Mouse (Mus musculus) ES-E14 (cell line): ENCODE data around the gene Calm2. TPM values are rescaled to one million over a fixed set of nuclear protein-coding genes. Genes with fewer than 3 reads are reported as not detected.

Source experiments
- DNase-seq: peaks from one replicate; pipeline ENCODE4 v3.0.0-alpha.2; 2013; ENCODE audit warnings: low read depth, low spot score
- H3K27ac ChIP-seq: 2 replicates; pipeline ENCODE4 v1.5.1; 2012; ENCODE audit warnings: low read depth, mild to moderate bottlenecking, low read length, moderate library complexity, mixed read lengths; ENCODE audit not compliant: poor library complexity, insufficient read depth, severe bottlenecking
- H3K36me3 ChIP-seq: 2 replicates; pipeline ENCODE4 v1.6.1; 2012; ENCODE audit warnings: mild to moderate bottlenecking, low read length, moderate library complexity, mixed read lengths; ENCODE audit not compliant: control insufficient read depth, poor library complexity, insufficient read depth, severe bottlenecking
- H3K4me1 ChIP-seq, 2 experiments: fragments of 150-350 bp in 1 of 2; sonication (generic) in 1 of 2; 2 replicates each; pipeline ENCODE4 v1.6.1; 2012; ENCODE audit warnings: low read length in 2 of 2, mild to moderate bottlenecking in 1 of 2, mixed read lengths in 1 of 2; ENCODE audit not compliant: control insufficient read depth in 2 of 2, insufficient read depth in 2 of 2, poor library complexity in 1 of 2
- H3K4me3 ChIP-seq, 2 experiments: fragments of 150-350 bp in 1 of 2; sonication (generic) in 1 of 2; 2 replicates each; pipeline ENCODE4 v1.5.1; 2012; ENCODE audit warnings: low read length in 2 of 2, low read depth in 1 of 2, mild to moderate bottlenecking in 1 of 2, mixed read lengths in 1 of 2; ENCODE audit not compliant: insufficient read depth in 1 of 2, poor library complexity in 1 of 2, severe bottlenecking in 1 of 2
- H3K9ac ChIP-seq: 2 replicates; pipeline ENCODE4 v1.6.1; 2012; ENCODE audit warnings: low read depth, mild to moderate bottlenecking, low read length, mixed read lengths; ENCODE audit not compliant: poor library complexity, insufficient read depth, severe bottlenecking
- H3K9me3 ChIP-seq: fragments of 150-350 bp; sonication (generic); 2 replicates; pipeline ENCODE4 v1.6.1; 2012; ENCODE audit warnings: low read depth, mild to moderate bottlenecking, low read length; ENCODE audit not compliant: control insufficient read depth, insufficient read depth
- CHD2 ChIP-seq: IDR thresholded peaks from 2 replicates; pipeline ENCODE4 v1.6.1; 2014; ENCODE audit warnings: mild to moderate bottlenecking, low read depth, low read length, inconsistent platforms
- HCFC1 ChIP-seq: IDR thresholded peaks from 2 replicates; pipeline ENCODE4 v1.6.1; 2012; ENCODE audit warnings: low read length, inconsistent platforms, borderline replicate concordance; ENCODE audit not compliant: insufficient read depth
- MAFK ChIP-seq: IDR thresholded peaks from 2 replicates; pipeline ENCODE4 v1.6.1; 2014; ENCODE audit warnings: mild to moderate bottlenecking, low read depth, low read length, inconsistent platforms; ENCODE audit not compliant: insufficient read depth
- ZC3H11A ChIP-seq: IDR thresholded peaks from 2 replicates; pipeline ENCODE4 v1.6.1; 2012; ENCODE audit warnings: low read depth, mild to moderate bottlenecking, inconsistent platforms, low read length, borderline replicate concordance
- ZNF384 ChIP-seq: IDR thresholded peaks from 2 replicates; pipeline ENCODE4 v1.6.1; 2012; ENCODE audit warnings: low read depth, low read length, inconsistent platforms
- in situ Hi-C, 2 experiments: fragments of 600-800 bp; cut with MboI; formaldehyde crosslinking; loops; one replicate each; pipeline ENCODE4 v1.15.1; 2025; ENCODE audit warnings: low sequenced_read_pairs in 2 of 2, inconsistent platforms in 1 of 2; ENCODE audit not compliant: unreplicated experiment in 2 of 2
- total RNA-seq: library from RNA; depleted of rRNA; stranded (reverse); fragments of 300-350 nt; gene quantifications from 2 replicates; pipeline ENCODE4 v1.2.3, GENCODE M21; 2012

Gene Calm2
- total RNA-seq, 1 experiment: 358 TPM

- in situ Hi-C loops: no loop called here
- no peak overlapping the region for H3K27ac ChIP-seq
- no peaks in the 10 kb centered on the region for H3K9me3 ChIP-seq
- H3K9ac ChIP-seq: no peak overlapping the region
- peaks cover 0 to 3% of the 10 kb centered on the region in 2 experiments; a peak in 1 of 4 replicates for H3K4me1 ChIP-seq
- TF ChIP-seq HCFC1: no peak
- peaks cover 32% of the 10 kb centered on the region for H3K36me3 ChIP-seq
- no peak for DNase-seq
- H3K4me3 ChIP-seq: no peak overlapping the region
Observed at GRCm38 (mm10) chr17:87432314-87432713, 14.4 kb downstream of the Calm2 start.

- Histone ChIP-seq H3K9me3 (no peaks in the 10 kb centered on the region), H3K9ac (no peak overlapping the region), H3K27ac (no peak overlapping the region), H3K36me3 (peaks cover 16% of the 10 kb centered on the region), H3K4me3 (no peak overlapping the region), H3K4me1 (peaks cover 0 to 3% of the 10 kb centered on the region in 2 experiments; a peak in 1 of 4 replicates)
- in situ Hi-C loops: no loop called here
- no peak for DNase-seq
- TF ChIP-seq CHD2: no peak
- TF ChIP-seq ZC3H11A: no peak
- TF ChIP-seq MAFK: no peak
- TF ChIP-seq HCFC1: no peak
- no peak for TF ChIP-seq ZNF384
Observed at GRCm38 (mm10) chr17:87429431-87429830, 17.3 kb downstream of the Calm2 start.

GRCm38 (mm10) chr17:87427511-87427910 is 19.2 kb downstream of the Calm2 start, which contains the start of gene Stpg4:
Stpg4 (minus strand) TSS chr17:87427741.
- Histone ChIP-seq H3K27ac (no peak within 1 kb of the TSS), H3K9ac (0 out of 2 replicates have a peak within 1 kb of the TSS, but pooled peaks have one; percentile 2), H3K36me3 (peaks cover 9% of the 10 kb centered on the region), H3K4me1 (peaks cover 0 to 3% of the 10 kb centered on the region in 2 experiments; a peak in 1 of 4 replicates), H3K4me3 (peak within 1 kb of the TSS in 1 of 2 experiments; percentile 10; a peak in 1 of 4 replicates), H3K9me3 (no peaks in the 10 kb centered on the region)
- no peak for DNase-seq
- no peak for TF ChIP-seq CHD2
- in situ Hi-C loops: no loop called here

- Histone ChIP-seq H3K9ac (no peak overlapping the region), H3K4me3 (no peak overlapping the region), H3K36me3 (no peaks in the 10 kb centered on the region), H3K4me1 (peaks cover 0 to 7% of the 10 kb centered on the region in 2 experiments; a peak in 1 of 4 replicates), H3K9me3 (no peaks in the 10 kb centered on the region), H3K27ac (no peak overlapping the region)
- in situ Hi-C loops: no loop called here
- TF ChIP-seq ZNF384: no peak
- TF ChIP-seq HCFC1: no peak
- no peak for TF ChIP-seq ZC3H11A
- no peak for TF ChIP-seq MAFK
- no peak for TF ChIP-seq CHD2
- no peak for DNase-seq
Observed at GRCm38 (mm10) chr17:87418082-87418481, 28.7 kb downstream of the Calm2 start.

- H3K9me3 ChIP-seq: no peaks in the 10 kb centered on the region
- H3K4me3 ChIP-seq: no peak overlapping the region
- no peak for TF ChIP-seq HCFC1
- no peak for TF ChIP-seq ZNF384
- TF ChIP-seq CHD2: no peak
- no peak for TF ChIP-seq MAFK
- TF ChIP-seq ZC3H11A: no peak
- no peak overlapping the region for H3K27ac ChIP-seq
- H3K36me3 ChIP-seq: no peaks in the 10 kb centered on the region
- in situ Hi-C loops: no loop called here
- no peak overlapping the region for H3K9ac ChIP-seq
- H3K4me1 ChIP-seq: peaks cover 0 to 6% of the 10 kb centered on the region in 2 experiments; a peak in 1 of 4 replicates
- DNase-seq: no peak
Observed at GRCm38 (mm10) chr17:87406646-87407045, 40.1 kb downstream of the Calm2 start.
